Mouse (Mus musculus): Measurements from ENCODE around the gene Chmp3.

GRCm38 (mm10) chr6:71519476-71519875, 24.1 kb upstream of the Chmp3 start:
- no peak for TF ChIP-seq CTCF (IDR thresholded peaks at IDR 0.05; ENCODE audit: low read depth)
- TF ChIP-seq EP300 (optimal IDR thresholded peaks at IDR 0.05): no peak
